In genomic region chr7:29050797-29051196, GRCm38 (mm10) we compare ENCODE assay signal across 9 mouse cellular contexts.
DNase-seq lines count a peak whose midpoint lies in the region; ATAC-seq and TF ChIP-seq lines count a peak whose summit lies in the region.
"Had no signal": no experiment of that assay in that cellular context is flagged by ENCODE, and none has a peak within 500 bp of the region (broad histone marks: within the 10 kb centered on the region; RNA-seq: fewer than 3 reads in every experiment).

No protein-coding gene starts in this region.

- TF ChIP-seq POLR2A in thymus, adult 2 months (IDR thresholded peaks at IDR 0.05; ENCODE audit: control insufficient read depth, extremely low read depth, insufficient read depth, low read length, poor library complexity), result no peak
- TF ChIP-seq POLR2A in cortical plate, adult 2 months (IDR thresholded peaks at IDR 0.05; ENCODE audit: extremely low read depth, insufficient read depth, low read length), result no peak

- no peak overlapping the region for H3K9ac ChIP-seq in intestine, postnatal 0 days (ENCODE audit: low read depth, low read length)
- H3K9ac ChIP-seq in intestine, embryonic 16.5 days (ENCODE audit: low read depth, low read length), result no peak overlapping the region
- H3K9ac ChIP-seq: embryonic facial prominence, embryonic 12.5 days had no signal

- H3K36me3 ChIP-seq in intestine, postnatal 0 days (ENCODE audit: control insufficient read depth, insufficient read depth), result no peaks in the 10 kb centered on the region
- no peaks in the 10 kb centered on the region for H3K36me3 ChIP-seq in intestine, embryonic 16.5 days (ENCODE audit: control insufficient read depth, insufficient read depth, low read length)
- H3K36me3 ChIP-seq in thymus, adult 2 months (ENCODE audit: control insufficient read depth, insufficient read depth, low read length), result no peaks in the 10 kb centered on the region
- H3K36me3 ChIP-seq: embryonic facial prominence, embryonic 12.5 days had no signal

- H3K9me3 ChIP-seq in intestine, postnatal 0 days (ENCODE audit: control insufficient read depth), result no peaks in the 10 kb centered on the region
- no peaks in the 10 kb centered on the region for H3K9me3 ChIP-seq in intestine, embryonic 16.5 days (ENCODE audit: control insufficient read depth, low read length)
- H3K9me3 ChIP-seq: embryonic facial prominence, embryonic 12.5 days had no signal

- peak; percentile 19 for DNase-seq in thymus, adult 2 months
- no peak for DNase-seq in thymus, adult 18-20 months
- peak; percentile 23 for DNase-seq in lung, postnatal 25 days (ENCODE audit: low spot score)
- DNase-seq in gastrocnemius, postnatal 25 days, result no peak

- peak; percentile 84 for TF ChIP-seq CTCF in intestine, postnatal 0 days (IDR thresholded peaks at IDR 0.05; ENCODE audit: low read depth)
- TF ChIP-seq CTCF in thymus, adult 2 months (IDR thresholded peaks at IDR 0.05; ENCODE audit: borderline replicate concordance, control insufficient read depth, extremely low read depth, insufficient read depth, low read length, poor library complexity), result no peak
- peak; percentile 35; the same call in 1 of the 2 replicates for TF ChIP-seq CTCF in cortical plate, adult 2 months (IDR thresholded peaks at IDR 0.05; ENCODE audit: extremely low read depth, insufficient read depth, low read length)

- ATAC-seq in intestine, postnatal 0 days, result no peak
- ATAC-seq in intestine, embryonic 16.5 days, result no peak
- ATAC-seq in monocyte, adult 5-6 weeks (replicated peaks; ENCODE audit: insufficient number of reproducible peaks, low FRiP score, low TSS enrichment, poor library complexity, severe bottlenecking), result no peak; the same call in 1 of the 2 replicates

- no peak overlapping the region for H3K4me3 ChIP-seq in intestine, postnatal 0 days (ENCODE audit: low read depth, low read length)
- no peak overlapping the region for H3K4me3 ChIP-seq in intestine, embryonic 16.5 days (ENCODE audit: low read length)
- no peak overlapping the region for H3K4me3 ChIP-seq in thymus, adult 2 months (ENCODE audit: control insufficient read depth, insufficient read depth, low read length)
- no peak overlapping the region for H3K4me3 ChIP-seq in cortical plate, adult 2 months (ENCODE audit: insufficient read depth, low read length)
- H3K4me3 ChIP-seq: embryonic facial prominence, embryonic 12.5 days had no signal

- H3K4me2 ChIP-seq in intestine, postnatal 0 days (replicated peaks; ENCODE audit: low read depth), result no peak overlapping the region
- no peak overlapping the region for H3K4me2 ChIP-seq in intestine, embryonic 16.5 days (ENCODE audit: low read depth, low read length)
- H3K4me2 ChIP-seq: embryonic facial prominence, embryonic 12.5 days had no signal

- H3K27me3 ChIP-seq in intestine, postnatal 0 days (replicated peaks; ENCODE audit: control insufficient read depth, insufficient read depth, low read length), result peaks cover 23% of the 10 kb centered on the region
- H3K27me3 ChIP-seq in intestine, embryonic 16.5 days (replicated peaks; ENCODE audit: control insufficient read depth, insufficient read depth, low read length), result peaks cover 23% of the 10 kb centered on the region
- no peaks in the 10 kb centered on the region; the same call in 1 of the 2 replicates for H3K27me3 ChIP-seq in thymus, adult 2 months (ENCODE audit: control insufficient read depth, insufficient read depth, low read length)

- H3K27ac ChIP-seq in intestine, postnatal 0 days (ENCODE audit: low read depth, low read length), result no peak overlapping the region
- no peak overlapping the region for H3K27ac ChIP-seq in intestine, embryonic 16.5 days (ENCODE audit: low read length)
- no peak overlapping the region for H3K27ac ChIP-seq in thymus, adult 2 months (ENCODE audit: control insufficient read depth, insufficient read depth, low read length)
- H3K27ac ChIP-seq in cortical plate, adult 2 months (ENCODE audit: insufficient read depth, low read length), result no peak overlapping the region
- H3K27ac ChIP-seq: embryonic facial prominence, embryonic 12.5 days had no signal

- 46% methylated on average over 2 of the region's 2 CpGs for WGBS in intestine, postnatal 0 days
- 48% methylated on average over 2 of the region's 2 CpGs for WGBS in intestine, embryonic 16.5 days
- WGBS in thymus, adult 2 months, result 60% methylated on average over 2 of the region's 2 CpGs

- no peaks in the 10 kb centered on the region for H3K4me1 ChIP-seq in intestine, postnatal 0 days (replicated peaks; ENCODE audit: control insufficient read depth, insufficient read depth, low read length)
- no peaks in the 10 kb centered on the region for H3K4me1 ChIP-seq in intestine, embryonic 16.5 days (ENCODE audit: control insufficient read depth, insufficient read depth, low read length)
- peaks cover 7% of the 10 kb centered on the region; the same call in 1 of the 2 replicates for H3K4me1 ChIP-seq in thymus, adult 2 months (replicated peaks; ENCODE audit: control insufficient read depth, insufficient read depth, low read length)
- no peaks in the 10 kb centered on the region for H3K4me1 ChIP-seq in cortical plate, adult 2 months (ENCODE audit: control insufficient read depth, insufficient read depth, low read length)
- H3K4me1 ChIP-seq: embryonic facial prominence, embryonic 12.5 days had no signal

Comparison
In these comparisons a context has a peak if more than half of its experiments do, and no peak if none do; other contexts are left out.
1. DNase-seq: peak in thymus, adult 2 months (single experiment) and lung, postnatal 25 days (single experiment); none in thymus, adult 18-20 months (0 of 2) and gastrocnemius, postnatal 25 days (single experiment).